Mouse (Mus musculus) thymus, adult 2 months (tissue): ENCODE data around the gene Plk3.

Experiments
- CTCF ChIP-seq: fragments of 200-500 bp; IDR thresholded peaks from 2 replicates; pipeline ENCODE4 v1.5.1; 2012; ENCODE audit warnings: mild to moderate bottlenecking, control low read depth, low read length, moderate library complexity, borderline replicate concordance; ENCODE audit not compliant: control insufficient read depth, poor library complexity, insufficient read depth; ENCODE audit errors: extremely low read depth
- POLR2A ChIP-seq: fragments of 200-500 bp; IDR thresholded peaks from 2 replicates; pipeline ENCODE4 v1.6.1; 2012; ENCODE audit warnings: mild to moderate bottlenecking, low read length, control low read depth, moderate library complexity; ENCODE audit not compliant: control insufficient read depth, poor library complexity, insufficient read depth; ENCODE audit errors: extremely low read depth

DNA sequence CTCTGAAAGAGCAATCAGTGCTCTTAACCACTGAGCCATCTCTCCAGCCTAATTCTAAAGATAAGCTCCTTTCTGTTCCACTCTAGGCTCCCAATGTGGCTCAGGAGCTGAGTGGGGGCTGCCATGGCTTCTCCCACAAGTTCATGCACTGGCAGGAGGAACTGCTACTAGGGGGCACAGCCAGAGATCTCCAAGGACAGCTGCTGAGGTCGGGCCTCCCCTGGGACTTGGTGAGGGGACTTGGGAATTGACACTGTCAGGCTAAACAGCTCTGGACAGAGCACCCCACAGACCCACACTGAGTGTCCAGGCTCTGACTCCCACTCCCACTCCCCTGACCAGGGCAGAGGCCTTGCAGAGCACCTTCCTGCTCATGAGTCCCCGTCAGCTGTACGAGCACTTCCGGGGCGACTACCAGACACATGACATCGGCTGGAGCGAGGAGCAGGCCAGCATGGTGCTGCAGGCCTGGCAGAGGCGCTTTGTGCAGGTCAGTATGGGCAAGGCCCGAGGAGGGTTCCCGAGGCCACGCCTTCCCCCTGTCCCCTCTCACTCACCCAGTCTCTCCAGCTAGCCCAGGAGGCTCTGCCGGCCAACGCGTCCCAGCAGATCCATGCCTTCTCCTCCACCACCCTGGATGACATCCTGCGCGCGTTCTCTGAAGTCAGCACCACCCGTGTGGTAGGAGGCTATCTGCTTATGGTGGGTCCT lies 25.8 kb downstream of the Plk3 start:
- TF ChIP-seq CTCF (no peak), POLR2A (no peak)
